Mouse (Mus musculus) MN1 (cell line): ENCODE measurements at regions not wholly inside any gene's neighbourhood (a gene's known extent, or its start where the extent isn't known, plus 50 kb on each side); places are given as distances from the start of the nearest gene placed in this dataset.

Experiments
- DNase-seq: peaks from one replicate; pipeline ENCODE4 v3.0.0-alpha.2; 2016; ENCODE audit warnings: low spot score

- DNase-seq: peak; percentile 5
Observed at GRCm38 (mm10) chr11:31531416-31531815, 140.3 kb downstream of the Bod1 start.

DNA sequence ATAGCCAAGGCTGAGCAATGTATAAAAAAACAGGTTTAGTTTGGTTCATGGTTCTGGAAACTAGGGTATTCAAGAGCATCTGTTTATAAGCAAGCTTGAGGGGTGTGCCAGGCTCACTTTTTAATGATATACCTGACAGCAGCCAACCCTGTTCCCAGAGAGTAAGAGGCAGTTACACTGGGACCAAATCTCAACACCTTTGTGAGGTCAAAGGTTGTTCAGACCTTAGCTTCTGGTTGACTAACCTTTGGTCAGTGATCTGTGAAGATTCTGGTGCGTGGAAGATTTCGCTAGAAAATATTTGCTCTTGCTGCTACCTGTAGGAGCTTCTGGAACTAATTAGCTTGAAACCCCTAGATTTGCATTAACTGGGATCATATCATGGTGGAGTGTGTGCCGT, 140.8 kb downstream of the Bod1 start:
- DNase-seq: peak; percentile 0

GRCm38 (mm10) chr11:31529686-31530085, 142.0 kb downstream of the Bod1 start:
- DNase-seq: peak; percentile 5

DNA sequence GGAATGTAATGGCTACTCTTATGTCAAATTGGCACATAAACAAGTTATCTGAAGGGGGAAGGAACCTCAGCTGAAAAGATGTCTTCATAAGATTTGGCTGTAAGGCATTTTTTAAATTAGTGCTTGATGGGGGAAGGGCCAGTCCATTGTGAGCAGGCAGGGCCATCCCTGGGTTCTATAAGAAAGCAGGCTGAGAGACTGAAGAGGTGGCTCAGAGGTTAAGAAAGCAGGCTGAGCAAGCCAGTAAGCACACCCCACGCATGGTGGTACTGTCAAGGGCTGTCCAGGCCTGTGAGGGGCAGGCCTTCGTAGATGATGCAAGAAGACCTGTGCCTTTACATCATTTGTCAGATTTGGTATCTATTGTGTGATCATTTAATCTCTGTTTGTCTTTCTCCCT, 147.0 kb downstream of the Bod1 start:
- peak; percentile 7 for DNase-seq

GRCm38 (mm10) chr11:31524065-31524618, 147.5 kb downstream of the Bod1 start:
- DNase-seq: no peak

- no peak for DNase-seq
Observed at GRCm38 (mm10) chr11:31522127-31522526, 149.6 kb downstream of the Bod1 start.

DNA sequence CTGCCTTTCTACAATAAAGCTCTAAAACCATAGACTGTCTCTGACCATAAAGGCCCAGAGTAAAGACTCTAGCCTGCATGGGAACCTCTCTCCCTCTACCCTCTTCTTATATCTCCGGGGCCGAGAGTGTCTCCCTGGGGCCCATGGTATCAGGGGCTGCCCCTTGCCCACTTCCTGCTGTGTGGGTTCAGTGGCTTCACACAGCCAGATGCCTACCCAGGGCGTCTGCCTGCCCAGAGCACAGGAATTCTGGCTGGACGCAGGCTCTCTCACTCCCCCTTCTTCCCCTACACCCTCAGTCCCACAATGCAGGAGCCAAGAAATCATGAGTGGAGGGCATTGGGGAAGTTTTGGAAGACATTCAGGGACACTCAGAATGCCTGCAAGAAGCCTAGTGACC, 150.8 kb downstream of the Bod1 start:
- no peak for DNase-seq

GRCm38 (mm10) chr11:31503239-31503916, 133.5 kb upstream of the Stc2 start:
- DNase-seq: no peak

DNA sequence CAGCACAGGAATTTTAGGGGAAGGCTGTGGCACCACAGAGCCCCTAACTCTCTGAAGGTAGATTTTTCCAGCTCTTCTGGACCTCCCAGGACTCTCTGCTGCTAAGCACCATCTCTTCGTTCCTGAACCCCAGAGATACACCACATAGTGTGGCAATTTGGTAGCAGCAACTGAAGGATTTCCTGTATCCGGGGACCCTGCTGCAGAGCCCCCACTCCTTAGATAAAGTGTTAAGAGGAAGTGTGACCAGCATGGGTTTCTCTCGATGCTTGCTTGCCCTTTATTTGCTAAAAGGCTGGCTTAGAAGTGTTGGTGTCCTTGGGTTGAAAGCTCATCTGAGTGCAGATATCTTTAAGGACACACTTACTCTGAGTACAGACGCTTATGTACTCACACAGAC, 115.6 kb upstream of the Stc2 start:
- no peak for DNase-seq

- no peak for DNase-seq
Observed at GRCm38 (mm10) chr11:31481057-31481340, 111.1 kb upstream of the Stc2 start.

DNA sequence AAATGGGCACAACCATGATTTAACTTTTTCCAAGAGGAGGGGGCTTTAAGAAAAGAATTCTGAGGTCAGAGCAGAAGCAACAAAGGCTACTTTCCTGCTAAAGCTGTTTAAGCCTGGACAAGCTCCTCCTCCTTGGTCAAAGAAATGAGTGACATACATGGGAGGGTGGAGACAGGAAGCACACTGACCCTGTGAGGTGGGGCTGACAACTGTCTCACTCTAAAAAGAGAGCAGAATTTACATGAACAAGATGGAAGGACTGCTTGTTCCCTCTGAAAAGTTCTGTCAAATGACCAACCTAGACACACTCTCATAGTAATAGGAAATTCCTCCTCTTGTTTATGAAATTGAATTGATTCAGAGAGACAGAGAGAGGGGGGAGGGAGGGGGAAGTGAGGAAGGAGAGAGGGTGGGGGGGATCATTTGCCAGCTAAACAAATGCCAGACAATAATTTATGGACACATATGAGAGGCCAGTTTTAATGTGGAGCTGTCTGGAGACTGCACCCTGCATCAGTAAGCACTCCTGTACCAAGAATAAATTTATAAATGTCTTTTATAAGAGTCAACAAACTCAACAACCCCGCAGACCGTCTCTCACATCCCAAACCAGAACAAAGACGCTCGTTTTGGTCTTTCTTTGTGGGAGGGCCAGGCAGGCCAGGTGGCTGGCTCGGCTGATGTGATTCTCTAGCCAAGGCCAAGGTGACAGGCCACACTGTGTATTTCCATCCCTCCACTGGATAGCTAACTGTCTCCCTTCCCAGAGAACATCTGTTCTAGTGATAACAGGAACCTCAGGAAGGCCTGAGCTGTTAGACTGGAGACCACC, 110.6 kb upstream of the Stc2 start:
- DNase-seq: no peak

GRCm38 (mm10) chr11:31477763-31478162, 107.9 kb upstream of the Stc2 start:
- DNase-seq: no peak

GRCm38 (mm10) chr11:31477104-31477503, 107.2 kb upstream of the Stc2 start:
- DNase-seq: no peak

- no peak for DNase-seq
Observed at GRCm38 (mm10) chr11:31473017-31473416, 103.1 kb upstream of the Stc2 start.

GRCm38 (mm10) chr11:31470681-31471414, 101.0 kb upstream of the Stc2 start:
- no peak for DNase-seq

DNA sequence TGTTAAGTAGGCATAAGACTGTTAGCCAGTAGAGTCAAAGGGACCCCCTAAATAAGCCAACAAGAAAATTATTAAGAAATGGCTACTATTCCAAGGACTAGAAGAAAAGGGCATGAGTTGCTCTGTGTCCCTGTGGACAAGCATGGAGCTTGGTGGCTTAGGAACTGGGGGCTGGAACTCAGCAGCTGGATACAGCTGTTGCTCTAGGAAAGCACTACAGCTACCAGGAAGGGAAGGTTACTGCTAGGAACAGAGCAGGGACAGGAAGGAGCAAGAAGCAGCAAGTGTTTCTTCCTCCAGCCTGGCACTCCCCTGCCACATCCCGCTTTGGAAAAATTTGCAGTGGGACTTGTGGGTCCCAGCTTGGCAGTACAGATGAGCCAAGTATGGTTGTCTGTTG, 95.0 kb upstream of the Stc2 start:
- DNase-seq: no peak

DNA sequence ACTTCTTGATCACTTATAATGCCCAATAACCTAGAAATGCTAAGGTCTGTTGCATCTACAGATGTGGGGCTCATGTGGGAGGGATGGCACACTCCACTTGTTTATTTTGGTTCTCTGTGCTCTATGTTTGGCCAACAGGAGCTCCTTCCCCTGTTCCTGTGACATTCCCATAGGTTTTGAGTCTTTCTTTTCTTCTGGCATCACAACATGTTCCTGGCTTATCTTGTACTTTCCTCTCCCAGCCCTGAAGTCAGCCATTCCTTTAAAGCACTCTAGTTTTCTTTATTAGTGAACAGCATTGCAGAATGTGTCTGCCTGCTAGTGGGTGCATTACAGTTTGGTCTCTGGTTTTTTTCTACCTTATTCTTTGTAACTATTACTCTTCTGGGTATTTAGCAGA, 92.6 kb upstream of the Stc2 start:
- no peak for DNase-seq

GRCm38 (mm10) chr11:31461824-31462223, 92.0 kb upstream of the Stc2 start:
- DNase-seq: no peak

DNA sequence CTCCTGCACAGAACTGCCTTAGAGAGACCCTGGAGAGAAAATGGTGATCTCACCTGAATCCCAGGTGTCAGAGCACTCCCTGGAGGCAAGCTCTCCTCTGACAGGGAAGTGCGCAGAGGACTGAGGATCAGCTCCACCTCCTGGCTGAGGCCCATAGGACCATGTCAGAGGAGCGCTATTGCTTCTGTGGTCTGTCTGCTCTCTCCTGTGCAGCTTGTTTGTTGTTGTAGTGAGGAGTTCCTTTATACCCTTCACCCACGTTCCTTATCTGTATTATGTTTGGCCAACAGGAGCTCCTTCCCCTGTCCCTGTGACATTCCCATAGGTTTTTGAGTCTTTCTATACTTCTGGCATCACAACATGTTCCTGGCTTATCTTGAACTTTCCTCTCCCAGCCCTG, 91.5 kb upstream of the Stc2 start:
- no peak for DNase-seq

- DNase-seq: no peak
Observed at GRCm38 (mm10) chr11:31427374-31427773, 57.5 kb upstream of the Stc2 start.
